Comparison of ENCODE assay signal across 8 mouse cellular contexts in genomic region chr11:101604531-101605453, GRCm38 (mm10). TPM values are rescaled to one million over a fixed set of nuclear protein-coding genes. Genes with fewer than 3 reads are reported as not detected.
DNase-seq lines count a peak whose midpoint lies in the region; ATAC-seq and TF ChIP-seq lines count a peak whose summit lies in the region.
"Not testable (repeated sequence)": the region's sequence is repeated elsewhere in the genome, so short reads cannot be mapped to it uniquely, and the experiment has no call there.

No protein-coding gene starts in this region.

- TF ChIP-seq CTCF in ES-Bruce4 (IDR thresholded peaks at IDR 0.05; ENCODE audit: low read depth, low read length); lung, embryonic 14.5 days (IDR thresholded peaks at IDR 0.05; ENCODE audit: low read depth): not testable (repeated sequence)

- peak; percentile 82 for ATAC-seq in forebrain, embryonic 11.5 days (replicated peaks; ENCODE audit: low FRiP score)
- peak; percentile 85 for ATAC-seq in lung, embryonic 14.5 days (ENCODE audit: insufficient read depth)
- peak; percentile 76 for ATAC-seq in neural tube, embryonic 15.5 days (ENCODE audit: low FRiP score)

- H3K9me3 ChIP-seq in ES-Bruce4 (replicated peaks; ENCODE audit: control insufficient read depth, insufficient read depth, low read length, poor library complexity, severe bottlenecking); forebrain, embryonic 11.5 days (ENCODE audit: control insufficient read depth, low read length); lung, embryonic 14.5 days (ENCODE audit: low read depth, low read length); neural tube, embryonic 15.5 days (replicated peaks): not testable (repeated sequence)

- not testable (repeated sequence) for H3K27me3 ChIP-seq in ES-Bruce4 (ENCODE audit: control insufficient read depth, insufficient read depth, low read length, poor library complexity, severe bottlenecking); forebrain, embryonic 11.5 days (ENCODE audit: control insufficient read depth, insufficient read depth, low read length); lung, embryonic 14.5 days (ENCODE audit: insufficient read depth, low read length); neural tube, embryonic 15.5 days (replicated peaks)

- intact Hi-C loops in heart, postnatal 14 days (cut with DNase I) = not testable (repeated sequence)

- TF ChIP-seq POLR2A in ES-Bruce4 (IDR thresholded peaks at IDR 0.05; ENCODE audit: insufficient read depth, low read length) = peak; percentile 100

- peak; percentile 76 for TF ChIP-seq EP300 in ES-Bruce4 (IDR thresholded peaks at IDR 0.05; ENCODE audit: insufficient read depth, low read depth, low read length)

- H3K4me2 ChIP-seq in forebrain, embryonic 11.5 days (ENCODE audit: low read depth, low read length, severe bottlenecking) = peak overlapping the region; percentile 34
- peak overlapping the region; percentile 53 for H3K4me2 ChIP-seq in lung, embryonic 14.5 days
- peak overlapping the region; percentile 61 for H3K4me2 ChIP-seq in neural tube, embryonic 15.5 days

- not testable (repeated sequence) for H3K36me3 ChIP-seq in ES-Bruce4 (ENCODE audit: control insufficient read depth, insufficient read depth, low read length, poor library complexity, severe bottlenecking); forebrain, embryonic 11.5 days (ENCODE audit: control insufficient read depth, insufficient read depth, low read length); lung, embryonic 14.5 days (ENCODE audit: insufficient read depth); neural tube, embryonic 15.5 days

- not testable (repeated sequence) for H3K4me1 ChIP-seq in ES-Bruce4 (ENCODE audit: control insufficient read depth, insufficient read depth, low read length); forebrain, embryonic 11.5 days (replicated peaks; ENCODE audit: control insufficient read depth, insufficient read depth, low read length); lung, embryonic 14.5 days (ENCODE audit: insufficient read depth); neural tube, embryonic 15.5 days

- WGBS in forebrain, embryonic 11.5 days = 1% methylated on average over 30 of the region's 30 CpGs
- 2% methylated on average over 30 of the region's 30 CpGs for WGBS in lung, embryonic 14.5 days
- WGBS in neural tube, embryonic 15.5 days = 1% methylated on average over 30 of the region's 30 CpGs

- peak; percentile 85 for DNase-seq in c-Kit-positive CD71-positive TER-119-positive erythroid progenitor cells, embryonic 14.5 days (ENCODE audit: low spot score)
- DNase-seq in forebrain, embryonic 11.5 days (ENCODE audit: low spot score) = peak; percentile 92
- peak; percentile 69 to 79 for DNase-seq in heart, postnatal 14 days
- DNase-seq in kidney, postnatal 36 days = peak; percentile 87 to 95
- peak; percentile 86 for DNase-seq in lung, embryonic 14.5 days
- DNase-seq in testis, postnatal 14 days (ENCODE audit: low spot score) = peak; percentile 89

- H3K27ac ChIP-seq in ES-Bruce4 (ENCODE audit: insufficient read depth, low read length) = peak overlapping the region; percentile 82
- H3K27ac ChIP-seq in forebrain, embryonic 11.5 days (ENCODE audit: low read depth, low read length) = peak overlapping the region; percentile 41; the same call in 1 of the 2 replicates
- H3K27ac ChIP-seq in lung, embryonic 14.5 days (ENCODE audit: low read depth) = peak overlapping the region; percentile 43; the same call in 1 of the 2 replicates
- H3K27ac ChIP-seq in neural tube, embryonic 15.5 days (replicated peaks) = peak overlapping the region; percentile 60

- H3K9ac ChIP-seq in ES-Bruce4 (ENCODE audit: low read depth, poor library complexity, severe bottlenecking) = peak overlapping the region; percentile 37
- peak overlapping the region; percentile 2; the same call in 1 of the 2 replicates for H3K9ac ChIP-seq in forebrain, embryonic 11.5 days (ENCODE audit: low read length)
- H3K9ac ChIP-seq in lung, embryonic 14.5 days = peak overlapping the region; percentile 11; the same call in 1 of the 2 replicates
- 0 out of 2 replicates have a peak overlapping the region, but pooled peaks have one; percentile 26 for H3K9ac ChIP-seq in neural tube, embryonic 15.5 days (replicated peaks)

- peak overlapping the region; percentile 5; the same call in 1 of the 2 replicates for H3K4me3 ChIP-seq in ES-Bruce4 (ENCODE audit: low read depth, low read length)
- peak overlapping the region; percentile 11; the same call in 1 of the 2 replicates for H3K4me3 ChIP-seq in forebrain, embryonic 11.5 days (ENCODE audit: low read depth, low read length)
- peak overlapping the region; percentile 24 for H3K4me3 ChIP-seq in lung, embryonic 14.5 days (ENCODE audit: low read depth, low read length)
- H3K4me3 ChIP-seq in neural tube, embryonic 15.5 days (replicated peaks) = peak overlapping the region; percentile 40

RNA-seq across cellular contexts. Expression of gene Gm11634, which starts 5.7 kb away (rescaled TPM):
- not detected in 2 replicates for polyA plus RNA-seq in ES-Bruce4 (2011; ENCODE audit: insufficient read depth, insufficient read length, low read depth, missing spikeins)
- polyA plus RNA-seq in forebrain, embryonic 11.5 days (2014; fragmentation: Nextera tagmentation; extraction: Ambion mirVana) = 0.44 TPM in 1 of 2 replicates, not detected in the other
- total RNA-seq in heart, postnatal 14 days (2021) = not detected
- polyA plus RNA-seq in lung, embryonic 14.5 days (2014; fragmentation: Nextera tagmentation; extraction: Ambion mirVana) = not detected in 2 replicates
- polyA plus RNA-seq in neural tube, embryonic 15.5 days (2015; fragmentation: Nextera tagmentation; extraction: Ambion mirVana) = not detected in 2 replicates

RNA-seq across cellular contexts. Expression of gene Rdm1, which starts 22.2 kb away (rescaled TPM):
- polyA plus RNA-seq in ES-Bruce4 (2011; ENCODE audit: insufficient read depth, insufficient read length, low read depth, missing spikeins) = 57.4 and 64.0 TPM in 2 replicates
- 45.6 and 50.7 TPM in 2 replicates for polyA plus RNA-seq in forebrain, embryonic 11.5 days (2014; fragmentation: Nextera tagmentation; extraction: Ambion mirVana)
- total RNA-seq in heart, postnatal 14 days (2021) = 10 to 100 TPM; 32.1 to 35.6 TPM
- 33.1 and 33.4 TPM in 2 replicates for polyA plus RNA-seq in lung, embryonic 14.5 days (2014; fragmentation: Nextera tagmentation; extraction: Ambion mirVana)
- 14.1 and 19.8 TPM in 2 replicates for polyA plus RNA-seq in neural tube, embryonic 15.5 days (2015; fragmentation: Nextera tagmentation; extraction: Ambion mirVana)

RNA-seq across cellular contexts. Expression of gene Tmem106a, which starts 22.8 kb away (rescaled TPM):
- polyA plus RNA-seq in ES-Bruce4 (2011; ENCODE audit: insufficient read depth, insufficient read length, low read depth, missing spikeins) = 5.8 and 9.2 TPM in 2 replicates
- polyA plus RNA-seq in forebrain, embryonic 11.5 days (2014; fragmentation: Nextera tagmentation; extraction: Ambion mirVana) = 3.0 and 3.3 TPM in 2 replicates
- total RNA-seq in heart, postnatal 14 days (2021) = 1 to 10 TPM; 3.0 to 3.2 TPM
- polyA plus RNA-seq in lung, embryonic 14.5 days (2014; fragmentation: Nextera tagmentation; extraction: Ambion mirVana) = 3.3 and 5.2 TPM in 2 replicates
- 4.4 and 5.9 TPM in 2 replicates for polyA plus RNA-seq in neural tube, embryonic 15.5 days (2015; fragmentation: Nextera tagmentation; extraction: Ambion mirVana)

RNA-seq across cellular contexts. Expression of gene Nbr1, which starts 52.8 kb away (rescaled TPM):
- 245 and 262 TPM in 2 replicates for polyA plus RNA-seq in ES-Bruce4 (2011; ENCODE audit: insufficient read depth, insufficient read length, low read depth, missing spikeins)
- 96.0 and 97.1 TPM in 2 replicates for polyA plus RNA-seq in forebrain, embryonic 11.5 days (2014; fragmentation: Nextera tagmentation; extraction: Ambion mirVana)
- 100 to 1,000 TPM in 1 of 2 experiments, 10 to 100 TPM in 1; 98.4 to 103 TPM for total RNA-seq in heart, postnatal 14 days (2021)
- 59.2 and 62.4 TPM in 2 replicates for polyA plus RNA-seq in lung, embryonic 14.5 days (2014; fragmentation: Nextera tagmentation; extraction: Ambion mirVana)
- polyA plus RNA-seq in neural tube, embryonic 15.5 days (2015; fragmentation: Nextera tagmentation; extraction: Ambion mirVana) = 78.7 and 80.3 TPM in 2 replicates

RNA-seq across cellular contexts. Expression of gene Brca1, which starts 53.0 kb away (rescaled TPM):
- polyA plus RNA-seq in ES-Bruce4 (2011; ENCODE audit: insufficient read depth, insufficient read length, low read depth, missing spikeins) = 62.4 and 68.2 TPM in 2 replicates
- polyA plus RNA-seq in forebrain, embryonic 11.5 days (2014; fragmentation: Nextera tagmentation; extraction: Ambion mirVana) = 27.8 and 32.1 TPM in 2 replicates
- 1 to 10 TPM; 1.2 to 1.7 TPM for total RNA-seq in heart, postnatal 14 days (2021)
- 20.9 and 21.0 TPM in 2 replicates for polyA plus RNA-seq in lung, embryonic 14.5 days (2014; fragmentation: Nextera tagmentation; extraction: Ambion mirVana)
- polyA plus RNA-seq in neural tube, embryonic 15.5 days (2015; fragmentation: Nextera tagmentation; extraction: Ambion mirVana) = 1.4 and 4.1 TPM in 2 replicates

Comparison
In these comparisons a context has a peak if more than half of its experiments do, and no peak if none do; other contexts are left out.
1. Peak in every context shown above with its lines: DNase-seq, ATAC-seq, H3K4me3 ChIP-seq and H3K27ac ChIP-seq.